Mouse (Mus musculus) CH12.LX (cell line): ENCODE data around the gene Scand1.

Experiments
- CTCF ChIP-seq, 2 experiments: IDR thresholded peaks in 1 of 2; conservative IDR thresholded peaks in 1 of 2; 2 replicates each; pipeline ENCODE4 v1.5.1; 2011 to 2012; ENCODE audit warnings: low read depth in 2 of 2, low read length in 2 of 2, improper control_type of control experiment in 1 of 2, inconsistent platforms in 1 of 2, mild to moderate bottlenecking in 1 of 2, moderate library complexity in 1 of 2
- E2F4 ChIP-seq: IDR thresholded peaks from 2 replicates; pipeline ENCODE4 v1.6.1; 2011; ENCODE audit warnings: low read depth, low read length, improper control_type of control experiment; ENCODE audit not compliant: insufficient replicate concordance
- MAFK ChIP-seq: IDR thresholded peaks from 2 replicates; pipeline ENCODE4 v1.6.1; 2011; ENCODE audit warnings: low read length, improper control_type of control experiment; ENCODE audit not compliant: insufficient replicate concordance
- POLR2A ChIP-seq: IDR thresholded peaks from 2 replicates; pipeline ENCODE4 v1.6.1; 2011; ENCODE audit warnings: low read depth, mild to moderate bottlenecking, improper control_type of control experiment, low read length
- TBP ChIP-seq: conservative IDR thresholded peaks from 2 replicates; pipeline ENCODE4 v1.6.1; 2011; ENCODE audit warnings: low read depth, low read length, improper control_type of control experiment
- ZKSCAN1 ChIP-seq: IDR thresholded peaks from 2 replicates; pipeline ENCODE4 v1.6.1; 2012; ENCODE audit warnings: low read depth, inconsistent platforms, low read length, improper control_type of control experiment, borderline replicate concordance

DNA sequence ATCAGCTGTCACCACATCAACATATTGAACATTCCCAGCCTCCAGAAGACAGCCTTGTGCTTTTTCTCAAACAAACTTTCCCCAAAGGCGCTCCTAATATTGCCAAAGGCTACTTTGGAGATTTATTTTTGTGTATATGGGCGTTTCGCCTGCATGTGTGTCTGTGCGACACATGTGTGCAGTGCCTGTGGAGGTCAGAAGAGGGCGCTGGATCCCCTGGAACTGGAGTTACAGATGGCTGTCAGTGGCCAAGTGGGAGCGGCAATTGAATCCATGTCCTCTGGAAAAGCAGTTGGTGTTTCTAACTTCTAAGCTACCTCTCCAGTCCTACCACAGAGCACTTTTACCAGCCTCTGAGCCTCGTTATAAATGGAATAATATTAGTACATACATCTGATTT, 38.7 kb upstream of the Scand1 start:
- no peak for TF ChIP-seq E2F4
- TF ChIP-seq POLR2A, result no peak
- TF ChIP-seq MAFK, result no peak
- TF ChIP-seq ZKSCAN1, result no peak
- no peak for TF ChIP-seq TBP
- TF ChIP-seq CTCF (conservative IDR thresholded peaks at IDR 0.05 in 1 of 2, IDR thresholded peaks at IDR 0.05 in 1 of 2; ENCODE audit: low read depth in 2 of 2, low read length in 2 of 2), result peak in 1 of 2 experiments; percentile 10; a peak in 1 of 4 replicates
